Mouse (Mus musculus): ENCODE data around the gene Dbi. TPM values are rescaled to one million over a fixed set of nuclear protein-coding genes. Genes with fewer than 3 reads are reported as not detected.
A peak's percentile ranks its signal among the peaks of the same experiment; 100 is the strongest.

The Dbi gene
- total and polyA plus RNA-seq, 3 experiments, result 14.5 to 652 (median 118) TPM

DNA sequence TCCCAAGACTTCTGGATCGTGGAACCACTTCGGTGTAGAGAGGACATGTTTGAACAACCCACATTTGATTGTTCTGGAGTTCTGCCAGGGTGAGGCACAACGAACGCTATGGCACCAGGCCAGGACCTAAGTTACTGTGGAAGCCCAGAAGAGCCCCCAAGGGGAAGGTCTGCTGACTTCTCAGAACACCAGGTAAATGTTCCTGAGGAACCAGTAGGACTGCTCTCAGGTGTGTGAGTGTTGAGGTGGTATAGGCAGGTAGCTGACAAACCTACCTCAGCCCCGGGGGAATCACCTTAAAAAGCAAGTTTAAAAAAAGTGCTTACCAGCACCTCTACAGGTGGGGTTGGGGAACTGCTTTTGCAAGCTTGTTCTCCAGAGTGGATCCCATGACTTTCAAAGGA is 15.3 kb downstream of the Dbi start:
- Histone ChIP-seq H3K36me3 (replicated peaks) (no peaks in the 10 kb centered on the region), H3K4me3 (ENCODE audit: low read depth, low read length) (no peak overlapping the region), H3K9me3 (replicated peaks) (no peaks in the 10 kb centered on the region), H3K27me3 (ENCODE audit: insufficient read depth, low read length) (peaks cover 11% of the 10 kb centered on the region), H3K4me1 (ENCODE audit: insufficient read depth, low read depth, low read length) (no peaks in the 10 kb centered on the region; the same call in 1 of the 2 replicates)
- ATAC-seq (ENCODE audit: extremely low read depth, insufficient number of reproducible peaks, low FRiP score, poor library complexity, severe bottlenecking), result no peak
- DNase-seq (ENCODE audit: low spot score), result no peak
- TF ChIP-seq GATA2 (IDR thresholded peaks at IDR 0.05; ENCODE audit: borderline replicate concordance, low read depth, low read length) (no peak), POLR2AphosphoS5 (IDR thresholded peaks at IDR 0.05; ENCODE audit: insufficient replicate concordance, low read depth, low read length) (no peak), GATA1 (IDR thresholded peaks at IDR 0.05; ENCODE audit: borderline replicate concordance, low read length) (no peak), TAL1 (conservative IDR thresholded peaks at IDR 0.05; ENCODE audit: low read depth, low read length) (no peak), CTCF (IDR thresholded peaks at IDR 0.05; ENCODE audit: low read depth, low read length) (no peak)

DNA sequence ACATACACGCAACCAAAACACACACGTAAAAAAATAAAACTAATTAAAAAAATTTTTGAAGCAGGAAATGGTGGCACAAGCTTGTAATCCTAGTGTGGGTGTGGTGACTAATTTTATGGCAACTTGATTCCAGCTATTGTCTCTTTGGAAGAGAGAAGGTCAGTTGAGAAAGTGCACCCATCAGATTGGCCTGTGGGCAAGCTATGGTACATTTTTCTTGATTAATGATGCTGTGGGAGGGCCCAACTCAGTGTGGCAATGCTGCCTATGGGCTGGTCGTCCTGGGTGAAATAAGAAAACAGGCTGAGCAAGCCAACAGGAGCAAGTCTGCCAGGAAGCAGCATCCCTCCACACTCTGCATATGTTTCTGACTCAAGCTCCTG is 19.7 kb downstream of the Dbi start:
- peaks cover 11% of the 10 kb centered on the region for H3K27me3 ChIP-seq (ENCODE audit: insufficient read depth, low read length)
- no peak for TF ChIP-seq GATA2 (IDR thresholded peaks at IDR 0.05; ENCODE audit: borderline replicate concordance, low read depth, low read length)
- no peak for TF ChIP-seq GATA1 (IDR thresholded peaks at IDR 0.05; ENCODE audit: borderline replicate concordance, low read length)
- no peak for TF ChIP-seq TAL1 (conservative IDR thresholded peaks at IDR 0.05; ENCODE audit: low read depth, low read length)
- no peak for TF ChIP-seq POLR2AphosphoS5 (IDR thresholded peaks at IDR 0.05; ENCODE audit: insufficient replicate concordance, low read depth, low read length)
- TF ChIP-seq CTCF (IDR thresholded peaks at IDR 0.05; ENCODE audit: low read depth, low read length), result no peak

DNA sequence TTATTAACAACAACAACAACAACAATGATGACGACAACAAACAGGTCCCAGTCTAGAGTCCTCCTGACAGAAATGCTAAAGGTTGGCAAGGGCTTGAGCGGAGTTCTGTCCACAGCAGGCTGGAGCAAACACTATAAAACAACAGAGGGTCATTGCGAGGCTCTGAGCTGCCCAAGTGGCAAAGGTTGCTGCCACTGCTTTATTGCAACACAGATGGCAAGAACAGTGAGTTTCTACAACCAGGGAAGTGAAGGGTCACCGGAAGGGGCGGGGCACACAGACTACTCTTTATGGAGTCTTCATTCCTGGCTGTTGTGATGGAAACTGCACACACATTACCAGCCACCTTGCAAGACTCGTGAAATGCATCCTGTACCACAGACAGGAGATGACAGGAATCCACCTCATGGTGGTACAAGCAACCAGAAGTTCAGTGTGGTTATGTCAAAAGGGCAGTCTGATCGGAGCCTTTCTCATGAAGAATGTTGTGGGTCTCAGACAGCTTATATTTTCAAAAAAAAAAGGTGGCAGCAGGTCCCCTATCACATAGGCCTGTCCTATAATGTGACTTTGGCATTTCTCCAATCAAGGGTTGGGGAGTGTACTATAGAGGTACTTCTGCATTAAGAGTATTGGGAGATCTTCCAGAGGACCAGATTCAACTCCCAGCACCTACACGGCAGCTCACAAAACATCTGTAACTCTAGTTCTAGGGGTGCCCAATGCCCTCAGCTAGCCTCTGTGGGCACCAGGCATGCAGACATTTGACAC is 20.2 kb downstream of the Dbi start:
- no peak overlapping the region for H3K4me3 ChIP-seq (ENCODE audit: low read depth, low read length)
- no peak for ATAC-seq (ENCODE audit: extremely low read depth, insufficient number of reproducible peaks, low FRiP score, poor library complexity, severe bottlenecking)
- no peaks in the 10 kb centered on the region; the same call in 1 of the 2 replicates for H3K4me1 ChIP-seq (ENCODE audit: insufficient read depth, low read depth, low read length)
- no peak for DNase-seq (ENCODE audit: low spot score)
- no peaks in the 10 kb centered on the region for H3K9me3 ChIP-seq (replicated peaks)
- H3K36me3 ChIP-seq (replicated peaks), result no peaks in the 10 kb centered on the region
- H3K27me3 ChIP-seq (ENCODE audit: insufficient read depth, low read length), result peaks cover 11% of the 10 kb centered on the region
- TF ChIP-seq TAL1 (conservative IDR thresholded peaks at IDR 0.05; ENCODE audit: low read depth, low read length) (no peak), CTCF (IDR thresholded peaks at IDR 0.05; ENCODE audit: low read depth, low read length) (no peak), POLR2AphosphoS5 (IDR thresholded peaks at IDR 0.05; ENCODE audit: insufficient replicate concordance, low read depth, low read length) (no peak)

More for the DNA sequence above, 19.7 kb downstream of the Dbi start:
- DNase-seq (ENCODE audit: low spot score) (no peak), ATAC-seq (ENCODE audit: extremely low read depth, insufficient number of reproducible peaks, low FRiP score, poor library complexity, severe bottlenecking) (no peak)
- no peak overlapping the region for H3K4me3 ChIP-seq (ENCODE audit: low read depth, low read length)
- no peaks in the 10 kb centered on the region; the same call in 1 of the 2 replicates for H3K4me1 ChIP-seq (ENCODE audit: insufficient read depth, low read depth, low read length)
- H3K36me3 ChIP-seq (replicated peaks), result no peaks in the 10 kb centered on the region
- no peaks in the 10 kb centered on the region for H3K9me3 ChIP-seq (replicated peaks)

DNA sequence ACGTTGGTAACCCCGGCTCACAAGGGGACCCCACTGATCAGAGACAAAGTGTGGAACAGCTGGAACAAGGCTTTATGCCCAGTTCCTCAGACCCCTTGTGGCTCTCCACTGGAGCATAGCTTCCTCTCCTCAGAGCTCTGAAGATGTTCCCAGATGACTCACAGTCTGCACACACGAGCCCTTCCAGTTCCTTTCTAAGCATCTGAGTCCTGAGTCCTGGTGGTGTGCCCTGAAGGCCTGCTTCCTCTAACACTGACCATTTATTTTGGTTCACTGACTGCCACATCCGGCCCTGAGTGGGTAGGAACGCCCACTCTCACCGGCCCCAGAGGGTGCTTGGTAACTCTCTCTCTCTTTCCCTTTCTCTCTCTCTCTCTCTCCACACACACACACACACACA is 21.4 kb downstream of the Dbi start:
- Histone ChIP-seq H3K4me3 (ENCODE audit: low read depth, low read length) (no peak overlapping the region), H3K27me3 (ENCODE audit: insufficient read depth, low read length) (peaks cover 11% of the 10 kb centered on the region), H3K4me1 (ENCODE audit: insufficient read depth, low read depth, low read length) (no peaks in the 10 kb centered on the region; the same call in 1 of the 2 replicates), H3K9me3 (replicated peaks) (no peaks in the 10 kb centered on the region), H3K36me3 (replicated peaks) (no peaks in the 10 kb centered on the region)
- ATAC-seq (ENCODE audit: extremely low read depth, insufficient number of reproducible peaks, low FRiP score, poor library complexity, severe bottlenecking) (no peak), DNase-seq (ENCODE audit: low spot score) (no peak)
- TF ChIP-seq POLR2AphosphoS5 (IDR thresholded peaks at IDR 0.05; ENCODE audit: insufficient replicate concordance, low read depth, low read length) (no peak), GATA1 (IDR thresholded peaks at IDR 0.05; ENCODE audit: borderline replicate concordance, low read length) (no peak), CTCF (IDR thresholded peaks at IDR 0.05; ENCODE audit: low read depth, low read length) (no peak), GATA2 (IDR thresholded peaks at IDR 0.05; ENCODE audit: borderline replicate concordance, low read depth, low read length) (no peak), TAL1 (conservative IDR thresholded peaks at IDR 0.05; ENCODE audit: low read depth, low read length) (no peak)

DNA sequence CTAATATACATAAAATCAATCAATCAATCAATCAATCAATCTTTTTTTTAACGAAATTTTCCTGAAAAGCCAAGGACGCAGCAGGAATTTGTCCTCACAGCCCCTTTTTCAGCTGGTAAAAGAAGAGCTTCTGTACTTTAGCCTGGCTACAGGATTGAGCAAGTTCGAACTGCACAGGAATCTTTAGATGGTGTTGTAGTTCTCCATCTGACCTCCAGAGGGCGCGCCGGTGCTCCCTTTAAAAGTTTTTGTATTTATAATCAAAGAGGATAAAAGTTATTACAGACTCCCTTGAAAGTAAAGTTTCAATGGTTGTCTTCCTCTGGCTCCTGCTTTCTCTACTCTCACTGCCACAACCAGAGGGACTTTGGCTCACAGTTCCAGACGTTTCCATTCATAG is 22.6 kb downstream of the Dbi start:
- TF ChIP-seq TAL1 (conservative IDR thresholded peaks at IDR 0.05; ENCODE audit: low read depth, low read length) (no peak), POLR2AphosphoS5 (IDR thresholded peaks at IDR 0.05; ENCODE audit: insufficient replicate concordance, low read depth, low read length) (no peak), CTCF (IDR thresholded peaks at IDR 0.05; ENCODE audit: low read depth, low read length) (peak; percentile 49), GATA1 (IDR thresholded peaks at IDR 0.05; ENCODE audit: borderline replicate concordance, low read length) (no peak), GATA2 (IDR thresholded peaks at IDR 0.05; ENCODE audit: borderline replicate concordance, low read depth, low read length) (no peak)
- no peak for DNase-seq (ENCODE audit: low spot score)
- no peaks in the 10 kb centered on the region for H3K36me3 ChIP-seq (replicated peaks)
- H3K4me3 ChIP-seq (ENCODE audit: low read depth, low read length), result no peak overlapping the region
- no peaks in the 10 kb centered on the region; the same call in 1 of the 2 replicates for H3K4me1 ChIP-seq (ENCODE audit: insufficient read depth, low read depth, low read length)
- H3K9me3 ChIP-seq (replicated peaks), result no peaks in the 10 kb centered on the region
- ATAC-seq (ENCODE audit: extremely low read depth, insufficient number of reproducible peaks, low FRiP score, poor library complexity, severe bottlenecking), result no peak
- peaks cover 2% of the 10 kb centered on the region; the same call in 1 of the 2 replicates for H3K27me3 ChIP-seq (ENCODE audit: insufficient read depth, low read length)

DNA sequence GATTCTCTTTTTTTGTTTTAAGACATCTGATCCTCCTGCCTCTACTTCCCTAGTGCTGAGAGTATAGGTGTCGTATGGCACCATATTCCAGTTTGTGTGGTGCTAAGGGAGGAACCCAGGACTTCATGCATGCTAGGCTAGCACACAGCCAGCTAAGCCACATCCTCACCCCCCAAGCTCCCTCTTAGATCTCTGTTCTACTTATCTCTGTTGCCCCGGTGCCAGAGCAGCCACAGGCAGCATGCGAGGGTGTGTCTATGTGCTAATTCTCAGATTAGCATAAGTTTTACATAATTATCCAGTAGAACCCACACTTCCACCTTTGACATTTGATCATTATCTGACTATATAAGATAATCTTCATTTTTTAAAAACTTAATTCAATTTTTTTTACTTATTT is 26.0 kb downstream of the Dbi start:
- Histone ChIP-seq H3K36me3 (replicated peaks) (no peaks in the 10 kb centered on the region), H3K4me1 (ENCODE audit: insufficient read depth, low read depth, low read length) (no peaks in the 10 kb centered on the region), H3K27me3 (ENCODE audit: insufficient read depth, low read length) (no peaks in the 10 kb centered on the region), H3K9me3 (replicated peaks) (no peaks in the 10 kb centered on the region), H3K4me3 (ENCODE audit: low read depth, low read length) (no peak overlapping the region)
- no peak for DNase-seq (ENCODE audit: low spot score)
- no peak for ATAC-seq (ENCODE audit: extremely low read depth, insufficient number of reproducible peaks, low FRiP score, poor library complexity, severe bottlenecking)
- no peak for TF ChIP-seq POLR2AphosphoS5 (IDR thresholded peaks at IDR 0.05; ENCODE audit: insufficient replicate concordance, low read depth, low read length)
- no peak for TF ChIP-seq GATA1 (IDR thresholded peaks at IDR 0.05; ENCODE audit: borderline replicate concordance, low read length)
- no peak for TF ChIP-seq CTCF (IDR thresholded peaks at IDR 0.05; ENCODE audit: low read depth, low read length)
- TF ChIP-seq GATA2 (IDR thresholded peaks at IDR 0.05; ENCODE audit: borderline replicate concordance, low read depth, low read length), result no peak
- no peak for TF ChIP-seq TAL1 (conservative IDR thresholded peaks at IDR 0.05; ENCODE audit: low read depth, low read length)

All from G1E (cell line).